Mouse (Mus musculus) retina, postnatal 7 days (tissue): ENCODE measurements around the gene Bicd2.
"Not testable (repeated sequence)": the region's sequence is repeated elsewhere in the genome, so short reads cannot be mapped to it uniquely, and the experiment has no call there.

Experiments
- DNase-seq: peaks from one replicate; pipeline ENCODE4 v3.0.0-alpha.2; 2012; ENCODE audit warnings: low read depth, low spot score

Bicd2 gene

GRCm38 (mm10) chr13:49360906-49361406 lies 19.6 kb downstream of the Bicd2 start:
- no peak for DNase-seq

DNA sequence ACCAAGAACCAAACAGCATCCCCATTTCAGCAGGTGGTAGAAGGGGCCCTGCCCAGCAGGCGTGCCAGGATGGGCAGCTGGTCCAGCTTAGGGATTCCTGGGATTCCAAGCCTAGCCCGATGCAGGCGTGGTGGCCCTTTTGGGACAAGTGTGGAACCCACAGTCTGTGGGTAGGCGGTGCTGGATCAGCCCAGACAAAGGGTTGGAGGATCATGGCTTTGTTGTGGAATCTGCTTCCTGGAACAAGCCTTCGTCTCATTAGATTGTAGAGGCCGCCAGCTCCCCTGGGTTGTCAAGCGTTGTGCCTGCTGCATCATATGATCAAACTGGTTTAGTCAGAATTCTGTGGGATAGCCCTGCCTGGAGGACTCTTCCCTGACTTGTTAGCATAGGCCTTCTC lies 21.0 kb downstream of the Bicd2 start:
- DNase-seq = no peak

DNA sequence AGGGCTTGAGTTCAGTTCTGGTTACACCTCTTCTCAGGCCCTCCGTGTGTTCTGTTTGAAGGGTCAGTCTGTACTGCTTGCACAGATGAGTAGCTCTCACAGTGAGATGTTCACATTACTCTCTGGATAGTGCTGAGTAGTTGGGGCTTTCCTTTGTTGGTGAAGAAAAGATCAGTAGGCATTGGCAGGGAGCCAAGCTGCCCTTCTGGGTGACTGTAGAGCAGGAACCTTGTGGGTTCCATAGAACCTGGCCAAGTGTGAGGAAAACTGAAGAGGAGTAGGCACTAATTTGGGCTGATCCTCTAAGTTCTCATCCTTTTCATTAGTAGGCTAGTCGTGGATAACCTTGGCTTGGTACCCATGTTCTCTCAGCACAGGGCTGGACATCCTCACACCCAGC lies 21.4 kb downstream of the Bicd2 start:
- DNase-seq = no peak

DNA sequence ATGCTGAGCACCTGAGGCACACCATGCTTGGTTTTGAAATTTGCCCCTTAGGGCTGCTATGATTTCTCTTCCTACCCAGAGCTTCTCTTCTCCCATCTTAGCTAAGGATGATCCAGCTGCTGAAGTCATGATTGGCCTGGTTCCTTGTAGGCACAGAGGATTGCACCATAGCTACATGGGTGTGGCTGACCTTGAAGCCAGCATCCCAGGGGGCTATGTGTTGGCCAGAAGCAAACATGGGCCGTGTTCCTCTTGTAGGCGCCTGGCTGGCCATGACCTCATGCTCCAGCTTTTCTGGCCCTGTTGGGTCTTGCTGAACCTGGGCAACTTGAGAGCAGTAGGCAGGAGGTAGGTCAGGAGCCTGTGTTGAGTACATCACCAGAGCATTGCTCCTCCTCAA lies 23.3 kb downstream of the Bicd2 start:
- no peak for DNase-seq

- DNase-seq = no peak
Observed at GRCm38 (mm10) chr13:49367657-49368440, 26.5 kb downstream of the Bicd2 start.

GRCm38 (mm10) chr13:49369404-49369803 lies 28.0 kb downstream of the Bicd2 start:
- no peak for DNase-seq

GRCm38 (mm10) chr13:49370216-49370615 lies 28.8 kb downstream of the Bicd2 start:
- DNase-seq = not testable (repeated sequence)

- DNase-seq = not testable (repeated sequence)
Observed at GRCm38 (mm10) chr13:49370916-49371315, 29.5 kb downstream of the Bicd2 start.

DNA sequence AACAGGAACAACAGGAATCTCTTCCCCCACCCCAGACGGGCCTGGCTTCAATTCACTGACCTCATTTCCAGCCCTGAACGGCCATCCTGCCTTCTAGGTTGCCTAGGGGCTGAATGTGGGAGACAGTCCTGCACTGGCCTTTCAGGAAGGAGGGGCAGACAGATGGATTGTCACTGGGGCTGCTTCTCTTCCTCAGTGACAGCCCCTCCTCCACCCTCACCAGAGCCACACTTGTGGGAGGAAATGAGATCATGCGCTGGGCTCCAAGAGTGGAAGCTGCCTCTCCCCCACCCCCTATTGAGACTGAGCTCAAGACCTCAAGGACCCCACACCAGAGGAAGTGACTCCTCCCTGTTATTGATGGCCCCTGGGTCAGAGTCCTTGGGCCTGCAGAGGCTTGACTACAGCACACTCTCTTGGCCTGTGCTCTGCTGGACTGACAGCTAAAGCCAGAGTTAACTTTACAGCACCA lies 30.1 kb downstream of the Bicd2 start:
- no peak for DNase-seq

GRCm38 (mm10) chr13:49372370-49373060 lies 31.1 kb downstream of the Bicd2 start:
- no peak for DNase-seq

DNA sequence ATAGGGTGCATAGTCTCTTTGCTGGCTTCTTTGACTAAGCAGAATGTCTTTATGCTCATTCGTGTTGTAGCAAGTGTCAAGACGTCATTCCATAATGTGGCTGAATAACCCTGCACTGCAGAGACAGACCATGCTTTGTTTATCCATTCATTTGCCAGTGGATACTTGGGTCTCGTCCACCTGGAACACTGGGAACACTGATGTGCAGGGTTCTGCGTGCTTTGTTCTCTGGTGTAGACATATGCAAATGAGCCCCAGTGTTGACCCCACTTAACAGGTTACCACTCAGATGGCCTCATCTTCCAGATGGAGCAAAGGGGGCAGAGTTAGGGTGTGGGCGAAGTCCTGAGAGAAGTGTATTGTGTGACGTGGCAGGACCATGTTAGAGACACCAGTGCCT lies 32.9 kb downstream of the Bicd2 start:
- no peak for DNase-seq

DNA sequence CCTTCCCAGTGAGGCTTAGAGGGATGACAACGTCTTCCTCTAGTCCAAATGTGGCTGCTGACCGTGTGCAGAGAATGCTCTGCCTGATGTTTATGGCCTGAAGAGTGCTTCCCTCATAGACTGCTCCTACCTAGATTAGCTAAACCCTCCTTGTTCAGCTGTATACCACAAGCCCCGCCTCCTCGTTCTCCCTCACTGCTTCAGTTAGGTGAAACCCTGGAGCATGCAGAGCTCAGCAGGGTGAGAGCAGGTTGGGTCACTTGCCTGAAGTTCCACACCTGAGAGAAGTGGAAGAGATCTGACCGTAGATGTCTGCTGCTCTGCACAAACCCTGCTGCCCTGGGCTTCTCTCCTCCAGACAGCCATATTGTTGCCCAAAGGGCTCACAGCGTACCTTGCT lies 33.3 kb downstream of the Bicd2 start:
- no peak for DNase-seq

DNA sequence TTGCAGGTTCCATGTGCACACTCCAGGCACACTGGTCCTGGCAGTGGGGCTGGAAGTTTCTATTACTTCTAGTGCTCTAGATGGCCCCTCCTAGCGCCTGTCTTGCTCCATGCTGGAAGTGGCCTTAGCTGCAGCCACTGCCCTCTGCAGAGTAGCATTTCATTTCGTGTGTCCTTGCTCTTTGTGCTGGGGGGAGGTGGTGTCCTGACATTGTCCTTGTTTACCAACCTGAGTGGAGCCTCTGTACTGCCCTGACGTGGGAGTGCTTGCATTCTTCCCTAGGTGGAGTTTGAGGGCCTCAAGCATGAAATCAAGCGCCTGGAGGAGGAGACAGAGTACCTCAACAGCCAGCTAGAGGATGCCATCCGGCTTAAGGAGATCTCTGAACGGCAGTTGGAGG lies 36.2 kb downstream of the Bicd2 start:
- no peak for DNase-seq

DNA sequence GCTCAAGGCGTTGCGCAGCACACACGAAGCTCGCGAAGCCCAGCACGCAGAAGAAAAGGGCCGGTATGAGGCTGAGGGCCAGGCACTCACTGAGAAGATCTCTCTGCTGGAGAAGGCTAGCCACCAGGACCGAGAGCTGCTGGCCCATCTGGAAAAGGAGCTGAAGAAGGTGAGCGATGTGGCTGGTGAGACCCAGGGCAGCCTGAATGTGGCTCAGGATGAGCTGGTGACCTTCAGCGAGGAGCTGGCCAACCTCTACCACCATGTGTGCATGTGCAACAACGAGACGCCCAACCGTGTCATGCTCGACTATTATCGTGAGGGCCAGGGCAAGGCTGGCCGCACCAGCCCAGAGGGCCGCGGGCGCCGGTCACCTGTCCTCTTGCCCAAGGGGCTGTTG lies 37.9 kb downstream of the Bicd2 start:
- no peak for DNase-seq

- peak; percentile 81 for DNase-seq
Observed at GRCm38 (mm10) chr13:49381230-49381629, 39.8 kb downstream of the Bicd2 start.

DNA sequence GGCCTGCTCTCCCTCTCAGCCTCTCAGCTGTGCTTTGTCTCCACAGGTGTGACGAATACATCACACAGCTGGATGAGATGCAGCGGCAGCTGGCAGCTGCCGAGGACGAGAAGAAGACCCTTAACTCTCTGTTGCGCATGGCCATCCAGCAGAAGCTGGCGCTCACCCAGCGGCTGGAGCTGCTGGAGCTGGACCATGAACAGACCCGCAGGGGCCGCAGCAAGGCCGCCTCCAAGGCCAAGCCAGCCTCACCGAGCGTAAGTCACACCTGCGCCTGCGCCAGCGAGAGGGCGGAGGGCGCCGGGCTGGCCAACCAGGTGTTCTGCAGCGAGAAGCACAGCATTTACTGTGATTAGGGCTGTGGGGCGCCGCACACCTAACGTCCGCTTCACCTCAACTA lies 41.6 kb downstream of the Bicd2 start:
- no peak for DNase-seq

DNA sequence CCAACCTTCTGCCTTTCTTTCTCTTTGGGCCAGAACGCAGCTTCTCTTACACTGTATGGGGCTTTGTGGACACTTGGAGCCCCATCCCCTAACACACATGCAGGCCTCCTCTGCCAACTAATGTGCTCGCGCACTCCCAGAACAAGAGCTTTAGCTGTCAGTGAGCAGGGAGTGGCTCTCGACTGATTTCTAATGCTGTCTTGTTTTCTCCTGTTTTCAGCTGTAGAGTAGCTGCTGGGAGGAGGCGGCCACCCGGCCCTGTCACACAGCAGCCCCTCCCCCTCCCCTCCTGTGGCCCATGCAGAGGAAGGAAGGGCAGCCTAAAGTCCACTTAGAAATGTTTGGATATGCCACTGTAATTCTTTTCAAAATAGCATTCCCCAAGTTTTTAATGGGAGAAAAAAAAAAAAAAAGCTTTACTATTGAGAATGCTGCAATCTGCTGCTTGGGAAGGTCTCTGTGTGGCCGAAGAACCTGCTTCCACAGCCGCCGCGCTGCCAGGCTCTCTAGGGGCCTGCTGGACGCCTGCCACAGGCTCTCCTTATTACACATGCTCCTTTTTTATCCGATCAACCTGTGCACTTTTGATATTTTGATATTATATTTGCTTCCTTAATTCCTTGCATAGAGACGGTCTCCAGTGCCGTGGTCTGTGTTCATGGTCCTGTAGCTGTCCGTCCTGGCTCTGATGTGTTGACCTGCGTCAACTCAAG lies 43.5 kb downstream of the Bicd2 start:
- DNase-seq = no peak

GRCm38 (mm10) chr13:49391374-49391773 lies 50.0 kb downstream of the Bicd2 start:
- DNase-seq = no peak

- no peak for DNase-seq
Observed at GRCm38 (mm10) chr13:49393579-49393978, 52.2 kb downstream of the Bicd2 start.

GRCm38 (mm10) chr13:49394886-49395447 lies 53.6 kb downstream of the Bicd2 start:
- DNase-seq = no peak

GRCm38 (mm10) chr13:49396798-49397197 lies 55.4 kb downstream of the Bicd2 start:
- no peak for DNase-seq

DNA sequence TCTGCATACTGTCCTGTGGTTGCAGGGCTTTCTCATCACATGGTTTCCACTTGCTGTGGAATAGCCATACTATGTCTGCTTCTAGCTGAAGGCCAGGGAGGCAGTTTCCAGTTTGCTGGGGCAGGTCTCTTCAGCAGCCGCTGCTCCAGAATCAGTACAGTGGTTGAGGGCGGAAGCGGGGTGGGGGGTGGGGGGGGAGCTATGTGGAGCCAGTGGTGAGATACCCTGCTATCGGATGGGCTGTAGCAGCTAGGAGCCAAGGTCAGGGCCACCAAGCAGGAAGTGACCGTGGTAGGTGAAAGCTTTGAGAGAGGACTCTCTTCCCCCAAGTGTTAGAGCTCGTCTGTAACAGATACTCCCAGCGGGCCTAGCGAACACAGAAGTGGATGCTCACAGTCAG lies 56.8 kb downstream of the Bicd2 start:
- no peak for DNase-seq
